Mouse (Mus musculus): ENCODE data around the gene Hspb1. TPM values are rescaled to one million over a fixed set of nuclear protein-coding genes. Genes with fewer than 3 reads are reported as not detected.

Hspb1 gene
- total and polyA plus RNA-seq, 3 experiments = 1.1 to 3.6 (median 2.6) TPM

- dilution Hi-C loops (cut with MboI; ENCODE audit: extremely low pct_ligation_motif_present, extremely low pct_unique_long_range_greater_than_20kb, low sequenced_read_pairs) (no loop called here), in situ Hi-C loops (cut with MboI; ENCODE audit: low pct_ligation_motif_present, low pct_unique_long_range_greater_than_20kb, low sequenced_read_pairs) (no loop called here)
- DNase-seq (ENCODE audit: extremely low read depth) = peak; percentile 97
- peaks cover 4 to 38% of the 10 kb centered on the region in 2 experiments; a peak in 3 of 4 replicates for H3K4me1 ChIP-seq (ENCODE audit: control insufficient read depth in 1 of 2, insufficient read depth in 2 of 2)
- peaks cover 20 to 28% of the 10 kb centered on the region in 2 experiments for H3K36me3 ChIP-seq (replicated peaks in 1 of 2; ENCODE audit: control insufficient read depth in 1 of 2, insufficient read depth in 1 of 2, low read length in 1 of 2)
- peak within 1 kb of the TSS; percentile 90 for H3K9ac ChIP-seq (ENCODE audit: insufficient read depth, low read depth)
- H3K9me3 ChIP-seq (replicated peaks; ENCODE audit: low read length) = no peaks in the 10 kb centered on the region
- H3K27ac ChIP-seq (ENCODE audit: insufficient read depth, low read depth) = peak within 1 kb of the TSS; percentile 90
- peaks cover 46% of the 10 kb centered on the region for H3K79me2 ChIP-seq (replicated peaks; ENCODE audit: control insufficient read depth, extremely low read depth, insufficient read depth, poor library complexity, severe bottlenecking)
- no peaks in the 10 kb centered on the region for H3K27me3 ChIP-seq (replicated peaks)
- peak within 1 kb of the TSS; percentile 96 to 98 (median 96) for H3K4me3 ChIP-seq (replicated peaks in 1 of 3; ENCODE audit: low read depth in 2 of 3, low read length in 2 of 3, poor library complexity in 1 of 3)
- peak; percentile 100 for TF ChIP-seq ZNF384 (IDR thresholded peaks at IDR 0.05; ENCODE audit: low read depth, low read length)
- TF ChIP-seq ZMIZ1 (IDR thresholded peaks at IDR 0.05; ENCODE audit: low read depth, low read length) = peak; percentile 94
- peak; percentile 95 for TF ChIP-seq POLR2A (IDR thresholded peaks at IDR 0.05; ENCODE audit: low read depth, low read length)
- TF ChIP-seq USF1 (IDR thresholded peaks at IDR 0.05; ENCODE audit: low read depth, low read length) = peak; percentile 41; the same call in 1 of the 2 replicates
- no peak for TF ChIP-seq E2F4 (IDR thresholded peaks at IDR 0.05; ENCODE audit: insufficient replicate concordance, low read depth, low read length)
- no peak; the same call in none of the 2 replicates for TF ChIP-seq SIN3A (IDR thresholded peaks at IDR 0.05; ENCODE audit: low read length)
- no peak for TF ChIP-seq JUND (conservative IDR thresholded peaks at IDR 0.05; ENCODE audit: low read depth, low read length)
- peak; percentile 74 for TF ChIP-seq TBP (conservative IDR thresholded peaks at IDR 0.05; ENCODE audit: low read depth, low read length)
- TF ChIP-seq NELFE (IDR thresholded peaks at IDR 0.05; ENCODE audit: low read depth, low read length) = peak; percentile 95
- peak; percentile 89; the same call in 1 of the 2 replicates for TF ChIP-seq KAT2A (IDR thresholded peaks at IDR 0.05; ENCODE audit: insufficient replicate concordance, low read length)
- no peak for TF ChIP-seq MEF2A (IDR thresholded peaks at IDR 0.05; ENCODE audit: borderline replicate concordance, low read depth, low read length)
- TF ChIP-seq CHD1 (IDR thresholded peaks at IDR 0.05; ENCODE audit: low read depth, low read length) = no peak
- peak; percentile 89 for TF ChIP-seq BHLHE40 (IDR thresholded peaks at IDR 0.05; ENCODE audit: low read depth, low read length)
- no peak for TF ChIP-seq PAX5 (IDR thresholded peaks at IDR 0.05; ENCODE audit: low read length)
- peak; percentile 12; the same call in 1 of the 2 replicates for TF ChIP-seq ETS1 (conservative IDR thresholded peaks at IDR 0.05; ENCODE audit: low read depth, low read length)
- peak; percentile 22 for TF ChIP-seq MXI1 (IDR thresholded peaks at IDR 0.05; ENCODE audit: low read depth, low read length)
- no peak for TF ChIP-seq ZC3H11A (IDR thresholded peaks at IDR 0.05; ENCODE audit: low read depth, low read length)
- TF ChIP-seq GABPA (IDR thresholded peaks at IDR 0.05; ENCODE audit: insufficient replicate concordance, low read depth, low read length) = peak; percentile 75; the same call in 1 of the 2 replicates
- TF ChIP-seq ZKSCAN1 (IDR thresholded peaks at IDR 0.05; ENCODE audit: borderline replicate concordance, low read depth, low read length) = peak; percentile 34; the same call in 1 of the 2 replicates
- peak; percentile 22; the same call in 1 of the 2 replicates for TF ChIP-seq IRF4 (IDR thresholded peaks at IDR 0.05; ENCODE audit: low read depth, low read length)
- TF ChIP-seq JUN (IDR thresholded peaks at IDR 0.05; ENCODE audit: insufficient read depth, low read depth, low read length) = no peak
- TF ChIP-seq NRF1 (IDR thresholded peaks at IDR 0.05; ENCODE audit: low read depth, low read length) = peak; percentile 94
- no peak for TF ChIP-seq USF2 (conservative IDR thresholded peaks at IDR 0.05; ENCODE audit: low read depth, low read length)
- peak in 1 of 2 experiments; percentile 75; a peak in 2 of 4 replicates for TF ChIP-seq CTCF (conservative IDR thresholded peaks at IDR 0.05 in 1 of 2, IDR thresholded peaks at IDR 0.05 in 1 of 2; ENCODE audit: low read depth in 2 of 2, low read length in 2 of 2)
- 0 out of 2 replicates have a peak, but pooled peaks have one; percentile 5 for TF ChIP-seq RCOR1 (conservative IDR thresholded peaks at IDR 0.05; ENCODE audit: low read depth, low read length)
- TF ChIP-seq UBTF (IDR thresholded peaks at IDR 0.05; ENCODE audit: low read depth, low read length) = peak; percentile 12; the same call in 1 of the 2 replicates
- peak; percentile 95 for TF ChIP-seq HCFC1 (IDR thresholded peaks at IDR 0.05; ENCODE audit: low read depth, low read length)
- no peak for TF ChIP-seq EP300 (IDR thresholded peaks at IDR 0.05; ENCODE audit: low read length)
- peak; percentile 33 for TF ChIP-seq SMC3 (IDR thresholded peaks at IDR 0.05; ENCODE audit: low read depth, low read length)
- TF ChIP-seq MYC (IDR thresholded peaks at IDR 0.05; ENCODE audit: low read depth, low read length) = no peak
- TF ChIP-seq CHD2 (IDR thresholded peaks at IDR 0.05; ENCODE audit: low read length) = peak; percentile 87
- TF ChIP-seq POLR2AphosphoS2 (IDR thresholded peaks at IDR 0.05; ENCODE audit: low read depth, low read length) = peak; percentile 92
- TF ChIP-seq ELF1 (IDR thresholded peaks at IDR 0.05; ENCODE audit: low read depth, low read length) = peak; percentile 69
- TF ChIP-seq TCF12 (IDR thresholded peaks at IDR 0.05; ENCODE audit: low read depth, low read length) = peak; percentile 87
- peak; percentile 69 for TF ChIP-seq MAX (IDR thresholded peaks at IDR 0.05; ENCODE audit: low read length)
- no peak; the same call in 1 of the 2 replicates for TF ChIP-seq MAFK (IDR thresholded peaks at IDR 0.05; ENCODE audit: insufficient replicate concordance, low read length)
- TF ChIP-seq MAZ (IDR thresholded peaks at IDR 0.05; ENCODE audit: low read depth, low read length) = peak; percentile 99
- TF ChIP-seq RAD21 (IDR thresholded peaks at IDR 0.05; ENCODE audit: low read depth, low read length) = peak; percentile 19
- H3K4me2 ChIP-seq (ENCODE audit: insufficient read depth, low read depth, poor library complexity, severe bottlenecking) = peak within 1 kb of the TSS; percentile 78
Observed at GRCm38 (mm10) chr5:135934481-135935175, 46.9 kb downstream of the Hspb1 start, which contains the start of gene Ywhag. Gene Ywhag, minus strand, starts transcription at chr5:135934616.

Measured in CH12.LX (cell line).